Mouse (Mus musculus) heart, embryonic 10.5 days (tissue): Measurements from ENCODE around the gene Tmem170b. TPM values are rescaled to one million over a fixed set of nuclear protein-coding genes. Genes with fewer than 3 reads are reported as not detected.
A peak's percentile ranks its signal among the peaks of the same experiment; 100 is the strongest.
"Not testable (repeated sequence)": the region's sequence is repeated elsewhere in the genome, so short reads cannot be mapped to it uniquely, and the experiment has no call there.

Source experiments
- DNase-seq: peaks from one replicate; pipeline ENCODE4 v3.0.0-alpha.2; 2017; ENCODE audit warnings: low spot score
- H3K27ac ChIP-seq: fragments of 300-500 bp; sonication (generic); 2 replicates; pipeline ENCODE4 v1.5.1; 2016; ENCODE audit warnings: mild to moderate bottlenecking
- H3K27me3 ChIP-seq: fragments of 300-500 bp; sonication (generic); 2 replicates; pipeline ENCODE4 v1.6.1; 2016; ENCODE audit warnings: mild to moderate bottlenecking; ENCODE audit not compliant: poor library complexity, insufficient read depth, severe bottlenecking
- H3K36me3 ChIP-seq: fragments of 300-500 bp; sonication (generic); 2 replicates; pipeline ENCODE4 v1.6.1; 2016; ENCODE audit warnings: mild to moderate bottlenecking, moderate library complexity
- H3K4me1 ChIP-seq: fragments of 300-500 bp; sonication (generic); 2 replicates; pipeline ENCODE4 v1.6.1; 2016; ENCODE audit warnings: mild to moderate bottlenecking
- H3K4me3 ChIP-seq: fragments of 300-500 bp; sonication (generic); 2 replicates; pipeline ENCODE4 v1.5.1; 2016; ENCODE audit warnings: mild to moderate bottlenecking, moderate library complexity
- H3K9me3 ChIP-seq: fragments of 300-500 bp; sonication (generic); 2 replicates; pipeline ENCODE4 v1.6.1; 2016; ENCODE audit warnings: mild to moderate bottlenecking, moderate library complexity
- WGBS: fragments of 180-500 bp; shearing (Covaris S2); methylation state at CpG from one replicate; pipeline ENCODE4 v1.1.7; 2016; 5-methylcytosine and 5-hydroxymethylcytosine counted together
- polyA plus RNA-seq: library from polyadenylated mRNA; unstranded; fragments of >200 nt; fragmentation: Nextera tagmentation; extraction: Ambion mirVana; gene quantifications from 2 replicates; pipeline ENCODE4 v1.2.1, GENCODE M21; 2016

The Tmem170b gene
- polyA plus RNA-seq, 1 experiment from 2014 or later = 11.5 TPM

DNA sequence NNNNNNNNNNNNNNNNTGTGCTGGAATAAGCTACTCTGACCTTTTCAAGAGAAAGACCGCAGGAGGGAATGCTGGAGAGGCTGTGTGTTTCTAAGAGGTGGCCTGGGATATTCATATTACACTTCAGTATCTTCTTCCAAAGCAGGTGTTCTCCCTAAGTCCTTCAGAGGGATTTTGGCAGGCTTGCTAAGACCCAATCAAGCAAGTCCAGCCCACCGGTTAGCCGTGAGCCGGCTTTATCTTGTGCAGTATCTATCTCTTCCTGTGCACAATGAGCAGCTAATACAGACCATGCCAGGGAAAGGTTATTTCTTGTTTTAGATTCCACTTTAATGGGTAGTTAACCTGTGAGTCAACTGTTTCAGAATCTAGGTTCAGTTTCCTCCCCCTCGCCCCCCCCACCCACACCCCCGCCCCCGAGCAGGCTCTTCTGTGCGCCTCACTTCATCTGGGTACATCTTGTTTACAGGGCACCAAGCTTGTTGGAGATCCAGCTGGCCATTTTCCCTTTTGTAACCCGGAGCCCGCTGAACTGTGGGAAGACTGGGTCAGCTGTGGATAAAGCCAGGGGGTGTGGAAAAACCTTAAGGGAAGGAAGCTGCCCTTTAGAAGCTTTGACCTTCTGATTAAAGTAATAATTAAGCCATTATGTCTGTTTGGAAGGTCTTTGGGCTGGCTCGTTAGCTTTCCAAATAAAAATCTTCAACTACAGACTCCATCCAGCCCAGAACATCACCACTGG, 54.5 kb downstream of the Tmem170b start:
- H3K4me3 ChIP-seq = no peak overlapping the region
- no peaks in the 10 kb centered on the region for H3K36me3 ChIP-seq
- H3K4me1 ChIP-seq = peaks cover 54% of the 10 kb centered on the region
- 66% methylated on average over 11 of the region's 11 CpGs for WGBS
- H3K9me3 ChIP-seq = no peaks in the 10 kb centered on the region
- H3K27me3 ChIP-seq = no peaks in the 10 kb centered on the region
- no peak for DNase-seq
- H3K27ac ChIP-seq = peak overlapping the region; percentile 83; the same call in 1 of the 2 replicates

DNA sequence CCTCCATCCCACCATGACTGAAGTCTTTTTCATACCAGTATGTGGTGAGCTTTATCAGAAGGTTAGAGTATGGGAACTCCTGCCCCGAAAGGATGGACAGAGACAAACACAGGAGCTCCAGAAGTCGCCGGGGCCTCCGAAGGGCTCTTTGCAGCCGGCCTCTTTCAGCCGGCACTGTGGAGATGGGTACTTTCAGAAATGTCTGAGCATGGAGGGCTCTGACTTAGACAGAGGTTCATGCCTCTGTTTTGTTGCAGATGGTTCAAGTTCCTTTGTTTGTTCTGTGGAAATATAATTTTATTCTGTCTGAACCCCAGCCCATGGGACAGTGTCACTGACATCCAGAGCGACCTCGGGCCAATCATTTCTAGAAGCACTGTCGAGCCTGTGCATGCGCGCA, 55.4 kb downstream of the Tmem170b start:
- peaks cover 54% of the 10 kb centered on the region for H3K4me1 ChIP-seq
- no peak for DNase-seq

DNA sequence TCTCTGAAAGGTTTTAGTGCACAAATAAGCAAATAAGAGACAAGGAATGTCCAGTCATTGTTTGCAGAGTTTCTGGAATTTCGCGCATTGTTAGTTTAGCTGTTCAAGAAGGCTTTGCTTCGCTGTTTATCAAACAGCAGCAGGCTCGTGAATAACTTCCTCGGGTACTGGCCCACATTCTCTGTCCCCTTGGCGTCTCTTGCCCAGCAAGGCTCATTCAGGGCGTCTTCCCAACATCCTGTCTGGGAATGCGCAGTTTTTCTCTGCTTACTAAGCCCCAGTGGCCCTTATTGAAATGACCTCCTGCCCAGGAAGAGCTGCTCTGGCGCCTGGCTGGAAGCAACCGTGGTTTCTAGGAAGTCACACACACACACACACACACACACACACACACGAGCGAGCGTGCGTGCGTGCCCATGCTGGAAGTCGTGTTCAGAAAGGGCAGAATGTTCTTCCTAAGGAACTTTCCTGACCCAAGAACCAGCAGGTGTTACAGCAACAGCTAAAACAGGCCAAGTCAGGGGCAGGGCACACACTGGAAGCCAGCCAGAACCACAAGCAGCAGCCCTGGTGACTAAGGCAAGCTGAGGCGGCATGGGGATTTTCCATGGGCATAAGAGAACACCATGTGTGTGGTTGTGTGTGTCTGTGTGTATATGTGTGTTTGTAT, 56.8 kb downstream of the Tmem170b start:
- peaks cover 51% of the 10 kb centered on the region for H3K4me1 ChIP-seq
- DNase-seq = peak; percentile 81
- no peaks in the 10 kb centered on the region for H3K36me3 ChIP-seq
- no peak overlapping the region for H3K4me3 ChIP-seq
- no peaks in the 10 kb centered on the region for H3K27me3 ChIP-seq
- WGBS = 54% methylated on average over 17 of the region's 17 CpGs
- peak overlapping the region; percentile 80 for H3K27ac ChIP-seq
- no peaks in the 10 kb centered on the region for H3K9me3 ChIP-seq

More for the DNA sequence above, 55.4 kb downstream of the Tmem170b start:
- H3K9me3 ChIP-seq = no peaks in the 10 kb centered on the region
- no peak overlapping the region for H3K4me3 ChIP-seq
- no peaks in the 10 kb centered on the region for H3K36me3 ChIP-seq
- WGBS = 87% methylated on average over 11 of the region's 11 CpGs
- no peaks in the 10 kb centered on the region for H3K27me3 ChIP-seq
- H3K27ac ChIP-seq = peak overlapping the region; percentile 83

DNA sequence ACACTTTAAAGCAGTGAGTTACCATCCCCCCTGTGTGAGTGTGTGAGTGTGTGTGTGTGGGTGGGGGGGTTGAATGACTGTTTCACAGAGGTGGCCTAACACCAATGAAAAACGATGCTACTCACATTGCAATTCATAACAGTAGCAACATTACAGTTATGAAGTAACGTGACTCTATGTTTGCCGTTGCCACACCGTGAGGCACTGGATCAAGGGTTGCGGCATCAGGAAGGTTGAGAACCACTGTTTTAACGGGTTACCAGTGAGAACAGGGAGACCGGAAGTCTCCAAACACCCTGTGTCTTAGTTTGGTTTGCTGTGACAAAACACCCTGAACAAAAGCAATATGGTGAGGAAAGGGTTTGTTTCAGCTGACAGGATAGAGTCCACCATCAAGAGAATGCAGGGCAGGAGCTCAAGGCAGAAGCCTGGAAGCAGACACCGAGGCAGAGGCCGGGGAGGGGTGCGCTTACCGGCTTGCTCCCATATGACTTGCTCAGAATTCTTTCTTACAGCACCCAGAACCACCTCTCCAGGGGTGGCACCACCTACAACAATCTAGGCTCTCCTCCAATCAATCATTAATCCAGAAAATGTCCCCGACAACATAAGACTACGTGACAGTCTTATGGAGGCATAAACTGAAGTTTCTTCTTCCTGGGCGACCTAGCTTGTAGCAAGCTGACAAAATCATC, 57.9 kb downstream of the Tmem170b start:
- 90% methylated on average over 14 of the region's 14 CpGs for WGBS
- DNase-seq = no peak
- no peaks in the 10 kb centered on the region for H3K27me3 ChIP-seq
- 0 out of 2 replicates have a peak overlapping the region, but pooled peaks have one; percentile 29 for H3K27ac ChIP-seq
- H3K36me3 ChIP-seq = no peaks in the 10 kb centered on the region
- no peak overlapping the region for H3K4me3 ChIP-seq
- H3K9me3 ChIP-seq = no peaks in the 10 kb centered on the region
- peaks cover 45% of the 10 kb centered on the region for H3K4me1 ChIP-seq

DNA sequence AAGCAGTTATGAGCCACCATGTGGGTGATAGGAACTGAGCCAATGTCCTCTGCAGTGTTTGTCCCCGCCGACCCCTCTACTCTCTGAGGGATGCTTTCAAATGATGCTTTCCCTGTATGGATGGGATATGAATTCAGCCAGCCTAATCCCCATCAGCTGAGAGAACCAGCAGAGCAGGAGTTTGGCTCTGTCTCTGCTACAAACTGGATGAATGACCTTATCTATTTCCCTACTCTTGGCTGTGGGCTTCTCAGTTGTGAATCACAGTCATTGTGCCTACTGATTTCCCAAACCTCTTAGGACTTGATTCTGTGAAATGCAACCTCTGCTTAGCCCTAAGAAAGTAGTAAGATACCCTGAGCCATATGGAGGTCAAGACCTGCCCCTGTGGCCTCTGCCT, 64.2 kb downstream of the Tmem170b start:
- H3K4me1 ChIP-seq = peaks cover 38% of the 10 kb centered on the region
- H3K9me3 ChIP-seq = no peaks in the 10 kb centered on the region
- peak overlapping the region; percentile 85 for H3K27ac ChIP-seq
- no peaks in the 10 kb centered on the region for H3K27me3 ChIP-seq
- H3K36me3 ChIP-seq = no peaks in the 10 kb centered on the region
- no peak for DNase-seq
- H3K4me3 ChIP-seq = no peak overlapping the region
- 97% methylated on average over 2 of the region's 2 CpGs for WGBS

DNA sequence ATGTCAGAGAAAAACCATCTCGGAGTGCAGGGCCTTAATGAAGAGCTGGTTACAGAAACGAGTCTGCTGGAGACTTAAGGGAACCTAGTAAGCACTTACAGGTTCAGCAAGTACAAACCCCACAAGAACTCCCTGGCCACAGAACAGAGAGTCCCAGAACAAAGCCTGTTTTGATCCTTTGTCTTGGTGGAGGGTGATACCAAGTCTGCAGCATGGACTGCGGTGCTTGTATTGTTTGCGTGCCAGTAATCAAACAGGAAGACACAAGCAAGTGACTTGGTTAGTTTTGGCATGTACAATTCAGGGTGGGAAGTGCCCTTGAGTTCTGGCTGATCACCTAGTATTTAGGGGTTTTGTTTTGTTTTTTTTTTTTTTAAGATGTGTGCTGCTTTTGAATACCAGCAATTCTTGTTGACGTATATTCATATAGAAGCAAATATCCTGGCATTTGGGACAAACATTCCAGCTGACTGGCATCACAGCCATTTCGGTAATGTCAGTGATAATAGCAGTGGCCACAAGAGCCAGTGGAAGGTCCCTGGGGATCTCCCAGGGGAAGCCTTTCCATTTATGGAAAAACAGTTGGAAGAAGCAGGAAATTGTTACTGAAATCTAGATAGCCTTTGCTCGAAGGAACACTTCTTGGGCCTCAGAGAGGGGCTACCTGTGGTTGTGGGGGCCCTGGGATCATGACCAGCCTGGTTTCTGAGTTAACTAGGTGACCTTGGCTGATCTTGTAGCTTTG, 64.9 kb downstream of the Tmem170b start:
- DNase-seq = no peak
- peaks cover 35% of the 10 kb centered on the region for H3K4me1 ChIP-seq
- peak overlapping the region; percentile 85 for H3K27ac ChIP-seq
- H3K9me3 ChIP-seq = no peaks in the 10 kb centered on the region
- no peak overlapping the region for H3K4me3 ChIP-seq
- H3K27me3 ChIP-seq = no peaks in the 10 kb centered on the region
- H3K36me3 ChIP-seq = no peaks in the 10 kb centered on the region
- WGBS = 50% methylated on average over 7 of the region's 7 CpGs

DNA sequence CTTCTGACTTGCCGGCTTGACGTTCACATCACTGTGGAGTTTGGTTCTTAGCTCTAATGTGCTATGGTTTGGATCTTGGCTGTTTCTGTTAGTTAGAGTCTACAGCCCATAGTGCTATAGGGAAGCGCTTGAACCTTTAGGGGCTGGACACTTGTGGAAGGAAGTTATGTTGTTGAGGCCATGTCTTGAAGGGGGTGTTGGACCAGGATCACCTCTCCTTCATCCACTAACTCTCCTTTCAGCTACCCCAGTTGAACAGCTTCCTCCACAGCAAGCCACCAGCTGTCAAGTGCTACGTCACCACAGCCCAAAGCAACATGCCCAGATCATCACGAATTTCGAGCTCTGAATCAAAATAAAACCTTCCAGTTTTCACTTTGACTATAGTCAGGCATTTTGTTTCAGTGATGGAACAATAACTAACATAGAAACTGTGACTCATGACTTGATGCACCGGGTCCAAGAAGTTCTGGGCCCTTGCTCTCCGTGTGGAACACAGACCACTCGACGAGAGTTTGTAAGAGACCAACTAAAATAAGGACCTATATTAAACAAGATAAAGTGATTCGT, 65.5 kb downstream of the Tmem170b start:
- no peaks in the 10 kb centered on the region for H3K36me3 ChIP-seq
- H3K4me3 ChIP-seq = no peak overlapping the region
- 87% methylated on average over 11 of the region's 11 CpGs for WGBS
- peaks cover 29% of the 10 kb centered on the region for H3K4me1 ChIP-seq
- no peaks in the 10 kb centered on the region for H3K27me3 ChIP-seq
- DNase-seq = no peak
- peak overlapping the region; percentile 85 for H3K27ac ChIP-seq
- H3K9me3 ChIP-seq = no peaks in the 10 kb centered on the region

DNA sequence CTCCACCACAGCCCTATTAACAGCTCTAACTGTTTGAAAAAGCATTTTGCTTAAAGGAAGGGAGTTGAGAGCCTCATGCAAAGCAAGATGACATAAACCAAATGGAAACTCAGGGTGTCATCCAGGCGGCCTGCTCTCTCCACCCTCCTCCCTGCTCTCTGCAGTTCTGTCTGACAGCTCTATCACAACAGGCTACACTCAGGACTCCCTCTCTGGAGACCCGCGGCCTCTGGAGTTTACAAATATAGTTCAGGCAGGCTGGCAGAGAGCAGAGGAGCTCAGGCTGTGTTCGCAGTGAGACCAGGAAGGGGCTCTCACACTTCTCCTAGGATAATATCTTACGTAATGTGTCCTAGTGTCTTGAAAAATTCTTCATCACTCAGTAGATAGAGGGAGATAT, 67.2 kb downstream of the Tmem170b start:
- Histone ChIP-seq H3K27ac (peak overlapping the region; percentile 83), H3K4me1 (peaks cover 29% of the 10 kb centered on the region)
- not testable (repeated sequence) for H3K27me3 ChIP-seq, H3K4me3 ChIP-seq, H3K9me3 ChIP-seq, H3K36me3 ChIP-seq
- 11% methylated on average over 5 of the region's 5 CpGs for WGBS
- DNase-seq = peak; percentile 80

DNA sequence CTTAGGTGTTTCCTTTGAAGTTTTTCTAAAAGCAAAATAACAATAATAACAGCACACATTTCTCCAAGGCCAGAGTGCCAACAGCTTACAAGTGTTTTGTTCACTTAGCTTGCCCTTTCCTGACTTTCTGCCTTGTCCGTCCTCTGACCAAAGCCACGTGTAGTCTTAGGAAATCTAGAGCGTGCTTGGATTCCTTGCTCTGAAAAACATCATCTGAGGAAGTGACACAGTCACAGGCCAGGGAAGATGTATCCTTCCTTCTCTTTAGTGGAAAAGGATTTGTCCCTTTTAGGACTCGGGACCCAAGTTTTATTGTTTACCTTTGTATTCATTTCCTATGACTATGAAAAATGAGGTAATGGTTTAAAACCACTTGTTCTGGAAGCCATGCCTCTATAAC, 67.8 kb downstream of the Tmem170b start:
- no peak overlapping the region for H3K4me3 ChIP-seq
- peak overlapping the region; percentile 83 for H3K27ac ChIP-seq
- H3K36me3 ChIP-seq = no peaks in the 10 kb centered on the region
- no peaks in the 10 kb centered on the region for H3K27me3 ChIP-seq
- no peak for DNase-seq
- H3K9me3 ChIP-seq = no peaks in the 10 kb centered on the region
- peaks cover 29% of the 10 kb centered on the region for H3K4me1 ChIP-seq
- 54% methylated on average over 4 of the region's 4 CpGs for WGBS

DNA sequence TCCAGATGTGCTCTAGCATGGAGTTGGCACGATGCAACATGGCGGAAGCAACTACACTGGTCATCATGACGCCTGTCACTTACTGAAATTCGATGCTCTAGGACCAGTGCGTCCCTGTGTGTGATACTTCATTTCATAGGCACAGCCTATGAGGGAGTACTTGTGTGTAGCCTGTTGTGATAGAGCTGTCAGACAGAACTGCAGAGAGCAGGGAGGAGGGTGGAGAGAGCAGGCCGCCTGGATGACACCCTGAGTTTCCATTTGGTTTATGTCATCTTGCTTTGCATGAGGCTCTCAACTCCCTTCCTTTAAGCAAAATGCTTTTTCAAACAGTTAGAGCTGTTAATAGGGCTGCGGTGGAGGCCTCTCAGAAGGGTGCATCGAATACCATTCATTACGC, 68.9 kb downstream of the Tmem170b start:
- H3K27ac ChIP-seq = 0 out of 2 replicates have a peak overlapping the region, but pooled peaks have one; percentile 83

DNA sequence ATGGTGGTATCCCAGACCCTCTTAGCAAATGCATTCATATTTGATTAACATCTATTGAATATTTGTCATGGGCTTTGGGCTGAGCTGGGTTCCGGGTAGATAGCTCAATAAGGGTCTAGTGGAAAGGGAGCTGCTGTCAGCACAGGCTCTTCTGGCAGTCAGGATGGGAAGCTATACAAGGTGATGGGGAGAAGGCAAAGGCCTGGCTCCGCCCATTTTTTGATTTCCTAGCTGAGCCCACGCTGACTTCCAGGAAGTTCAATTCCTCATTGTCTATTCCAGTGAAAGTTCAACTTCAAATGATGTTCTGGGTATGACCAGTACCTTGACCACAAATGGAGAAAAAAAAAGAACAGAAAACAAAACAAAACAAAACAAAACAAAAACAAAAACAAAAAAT, 69.8 kb downstream of the Tmem170b start:
- WGBS = 81% methylated on average over 3 of the region's 3 CpGs
- Histone ChIP-seq H3K9me3 (no peaks in the 10 kb centered on the region), H3K27ac (no peak overlapping the region), H3K4me3 (no peak overlapping the region), H3K4me1 (peaks cover 21% of the 10 kb centered on the region), H3K36me3 (no peaks in the 10 kb centered on the region), H3K27me3 (no peaks in the 10 kb centered on the region)
- DNase-seq = no peak

More for the DNA sequence above, 68.9 kb downstream of the Tmem170b start:
- not testable (repeated sequence) for H3K36me3 ChIP-seq, DNase-seq, H3K4me3 ChIP-seq, H3K27me3 ChIP-seq, H3K9me3 ChIP-seq
- H3K4me1 ChIP-seq = peaks cover 29% of the 10 kb centered on the region
- WGBS = 84% methylated on average over 9 of the region's 9 CpGs
